Mouse (Mus musculus) liver, embryonic 13.5 days (tissue): ENCODE results near the gene Vti1a. TPM values are rescaled to one million over a fixed set of nuclear protein-coding genes. Genes with fewer than 3 reads are reported as not detected.
A peak's percentile ranks its signal among the peaks of the same experiment; 100 is the strongest.

Source experiments
- ATAC-seq: fragments of 200-750 bp; cut with Nextera tagmentation; 2 replicates; pipeline ENCODE4 v1.8.0; 2017; ENCODE audit warnings: low read depth, mild to moderate bottlenecking, moderate number of reproducible peaks, moderate library complexity
- DNase-seq: peaks from one replicate; pipeline ENCODE4 v3.0.0; 2022
- H3K27ac ChIP-seq: fragments of 300-500 bp; sonication (generic); 2 replicates; pipeline ENCODE4 v1.5.1; 2015; ENCODE audit warnings: moderate library complexity, mild to moderate bottlenecking, inconsistent platforms
- H3K27me3 ChIP-seq: fragments of 300-500 bp; sonication (generic); 2 replicates; pipeline ENCODE4 v1.6.1; 2015; ENCODE audit warnings: mild to moderate bottlenecking, inconsistent platforms
- H3K36me3 ChIP-seq: fragments of 300-500 bp; sonication (generic); 2 replicates; pipeline ENCODE4 v1.6.1; 2015; ENCODE audit warnings: mild to moderate bottlenecking, inconsistent platforms
- H3K4me1 ChIP-seq: fragments of 300-500 bp; sonication (generic); replicated peaks from 2 replicates; pipeline ENCODE4 v1.6.1; 2015; ENCODE audit warnings: inconsistent platforms
- H3K4me2 ChIP-seq: fragments of 300-500 bp; sonication (generic); 2 replicates; pipeline ENCODE4 v1.6.1; 2015; ENCODE audit warnings: inconsistent platforms, mild to moderate bottlenecking, moderate library complexity
- H3K4me3 ChIP-seq: fragments of 300-500 bp; sonication (generic); replicated peaks from 2 replicates; pipeline ENCODE4 v1.5.1; 2015; ENCODE audit warnings: mild to moderate bottlenecking, inconsistent platforms
- H3K9ac ChIP-seq: fragments of 300-500 bp; sonication (generic); 2 replicates; pipeline ENCODE4 v1.6.1; 2015; ENCODE audit warnings: mild to moderate bottlenecking, inconsistent platforms
- H3K9me3 ChIP-seq: fragments of 300-500 bp; sonication (generic); replicated peaks from 2 replicates; pipeline ENCODE4 v1.6.1; 2016; ENCODE audit warnings: inconsistent platforms
- WGBS: fragments of 180-500 bp; shearing (Covaris S2); methylation state at CpG from one replicate; pipeline ENCODE4 v1.1.7; 2015; ENCODE audit not compliant: insufficient replicate concordance; 5-methylcytosine and 5-hydroxymethylcytosine counted together
- polyA plus RNA-seq: library from polyadenylated mRNA; unstranded; fragments of >200 nt; fragmentation: Nextera tagmentation; extraction: Ambion mirVana; gene quantifications from 2 replicates; pipeline ENCODE4 v1.2.1, GENCODE M21; 2015

The Vti1a gene
- polyA plus RNA-seq, 1 experiment from 2014 or later, result 16.7 TPM

DNA sequence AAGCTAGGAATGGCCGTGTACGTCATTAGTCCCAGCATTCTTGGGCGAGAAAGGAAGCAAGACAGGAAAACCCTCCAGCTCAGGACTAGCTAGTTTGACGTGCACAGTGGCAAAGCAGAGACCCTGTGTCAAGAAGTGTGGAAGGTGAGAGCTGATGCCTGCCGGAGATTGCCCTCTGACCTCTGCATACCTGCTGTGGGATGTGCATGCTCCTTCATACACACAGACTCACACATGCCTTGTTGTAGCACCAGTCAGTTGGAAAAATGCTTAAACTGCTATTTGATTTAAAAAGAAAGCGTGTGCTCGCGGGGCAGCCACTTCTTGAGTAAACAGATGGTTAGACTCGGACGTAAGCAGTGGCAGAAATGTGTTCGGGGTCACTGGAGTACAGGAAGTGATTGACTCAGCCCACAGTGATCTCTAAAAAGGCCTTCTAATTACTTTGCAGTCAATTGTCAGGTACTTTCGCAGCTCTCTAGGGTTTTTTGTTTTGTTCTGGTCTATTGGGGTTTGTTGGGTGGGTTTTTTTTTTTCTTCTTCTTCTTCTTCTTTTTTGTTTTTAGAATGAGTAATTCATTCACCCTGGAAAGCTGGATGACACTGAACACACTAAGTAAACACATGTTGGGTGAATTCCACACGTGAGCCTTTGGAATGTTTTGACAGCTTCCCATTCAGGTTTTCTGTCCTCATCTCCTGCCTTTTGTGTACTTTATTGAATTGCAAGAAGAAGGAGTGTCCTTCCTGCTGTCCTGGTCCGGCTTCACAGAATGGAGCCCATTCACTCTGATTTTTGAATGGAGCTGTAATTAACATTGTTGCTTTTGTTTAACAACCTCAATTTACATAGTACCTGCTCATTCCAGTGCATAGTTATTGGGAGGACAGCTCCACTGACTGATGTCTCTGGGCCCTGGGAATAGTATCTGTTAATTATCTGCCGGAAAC, 175.3 kb downstream of the Vti1a start:
- Histone ChIP-seq H3K4me1 (peaks cover 18% of the 10 kb centered on the region), H3K4me2 (0 out of 2 replicates have a peak overlapping the region, but pooled peaks have one; percentile 17), H3K36me3 (no peaks in the 10 kb centered on the region), H3K27me3 (no peaks in the 10 kb centered on the region), H3K9me3 (no peaks in the 10 kb centered on the region), H3K4me3 (no peak overlapping the region), H3K27ac (peak overlapping the region; percentile 60), H3K9ac (no peak overlapping the region)
- no peak for ATAC-seq
- 63% methylated on average over 15 of the region's 15 CpGs for WGBS
- no peak for DNase-seq

- Histone ChIP-seq H3K27ac (no peak overlapping the region), H3K9me3 (no peaks in the 10 kb centered on the region), H3K9ac (no peak overlapping the region), H3K27me3 (no peaks in the 10 kb centered on the region), H3K4me3 (no peak overlapping the region), H3K4me2 (no peak overlapping the region), H3K36me3 (peaks cover 5% of the 10 kb centered on the region; the same call in 1 of the 2 replicates), H3K4me1 (peaks cover 11% of the 10 kb centered on the region)
- DNase-seq (no peak), ATAC-seq (no peak)
- 30% methylated on average over 9 of the region's 9 CpGs for WGBS
These were observed 180.2 kb downstream of the Vti1a start for GRCm38 (mm10) chr19:55496333-55496732.

DNA sequence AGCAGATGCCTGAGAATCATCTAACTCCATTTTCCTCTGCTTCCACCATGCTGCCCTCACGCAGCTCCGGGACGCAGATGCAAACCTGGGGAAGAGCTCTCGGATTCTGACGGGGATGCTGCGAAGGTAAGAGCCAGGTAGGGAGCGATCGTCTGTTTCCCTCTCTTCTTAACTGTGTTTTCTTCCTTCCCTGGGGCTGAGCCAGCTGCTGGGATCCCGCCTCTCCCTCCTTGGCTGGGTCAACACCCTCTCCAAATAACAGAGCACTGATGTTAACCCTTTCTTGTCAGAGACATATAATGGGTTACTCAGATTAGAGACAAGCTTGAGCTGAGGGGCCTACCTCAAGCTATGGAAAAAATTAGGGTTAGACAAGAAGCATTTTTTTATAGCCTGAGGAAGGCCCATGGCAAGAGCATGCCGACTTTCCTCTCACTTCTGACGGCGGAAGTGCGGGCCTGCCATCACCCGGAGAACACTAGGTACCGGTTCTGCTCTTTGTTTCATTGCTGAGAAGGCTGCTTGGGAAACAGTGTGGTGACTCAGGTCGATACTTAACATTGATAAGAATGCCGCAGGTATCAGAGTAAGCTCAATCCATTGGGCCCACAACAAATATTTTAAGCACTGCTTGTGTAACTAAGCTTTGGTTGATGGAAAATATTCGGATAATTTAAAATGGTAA, 183.2 kb downstream of the Vti1a start:
- 81% methylated on average over 18 of the region's 18 CpGs for WGBS
- H3K4me3 ChIP-seq, result no peak overlapping the region
- H3K9me3 ChIP-seq, result no peaks in the 10 kb centered on the region
- no peak overlapping the region for H3K9ac ChIP-seq
- H3K27me3 ChIP-seq, result no peaks in the 10 kb centered on the region
- no peak for ATAC-seq
- peaks cover 5% of the 10 kb centered on the region; the same call in 1 of the 2 replicates for H3K36me3 ChIP-seq
- no peak for DNase-seq
- peaks cover 10% of the 10 kb centered on the region; the same call in 1 of the 2 replicates for H3K4me1 ChIP-seq
- H3K27ac ChIP-seq, result no peak overlapping the region
- peak overlapping the region; percentile 29; the same call in 1 of the 2 replicates for H3K4me2 ChIP-seq

GRCm38 (mm10) chr19:55501985-55502384, 185.9 kb downstream of the Vti1a start:
- Histone ChIP-seq H3K9me3 (no peaks in the 10 kb centered on the region), H3K9ac (no peak overlapping the region), H3K27ac (no peak overlapping the region), H3K27me3 (no peaks in the 10 kb centered on the region), H3K4me3 (no peak overlapping the region), H3K4me1 (peaks cover 7% of the 10 kb centered on the region; the same call in 1 of the 2 replicates), H3K4me2 (no peak overlapping the region), H3K36me3 (peaks cover 12% of the 10 kb centered on the region; the same call in 1 of the 2 replicates)
- 59% methylated on average over 4 of the region's 4 CpGs for WGBS
- DNase-seq (no peak), ATAC-seq (no peak)

- Histone ChIP-seq H3K4me1 (peaks cover 7% of the 10 kb centered on the region; the same call in 1 of the 2 replicates), H3K36me3 (peaks cover 16% of the 10 kb centered on the region; the same call in 1 of the 2 replicates), H3K27me3 (no peaks in the 10 kb centered on the region), H3K4me2 (no peak overlapping the region), H3K9me3 (no peaks in the 10 kb centered on the region), H3K4me3 (no peak overlapping the region), H3K9ac (no peak overlapping the region), H3K27ac (no peak overlapping the region)
- DNase-seq (no peak), ATAC-seq (no peak)
- WGBS, result 82% methylated on average over 4 of the region's 4 CpGs
These were observed 187.7 kb downstream of the Vti1a start for GRCm38 (mm10) chr19:55503771-55504170.

DNA sequence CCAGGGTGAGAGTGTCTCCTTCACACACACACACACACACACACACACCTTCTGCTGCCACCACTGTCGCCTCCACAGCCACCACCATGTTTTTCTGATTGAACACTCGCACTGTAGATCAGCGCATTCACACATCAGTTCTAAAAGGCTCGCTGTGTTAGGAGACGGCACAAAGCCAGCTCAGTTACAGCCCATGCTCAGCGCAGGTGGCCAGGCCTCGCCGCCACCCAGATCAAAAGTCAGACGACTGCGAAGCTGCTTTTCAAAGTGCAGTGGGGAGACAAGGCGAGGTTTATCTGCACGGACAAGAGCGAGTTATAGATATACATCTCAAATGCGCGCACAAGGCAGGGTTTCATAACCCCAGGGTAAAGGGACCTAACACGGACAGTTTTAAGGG, 191.7 kb downstream of the Vti1a start:
- Histone ChIP-seq H3K4me2 (no peak overlapping the region), H3K9ac (no peak overlapping the region), H3K36me3 (peaks cover 11% of the 10 kb centered on the region; the same call in 1 of the 2 replicates), H3K4me1 (no peaks in the 10 kb centered on the region), H3K9me3 (no peaks in the 10 kb centered on the region), H3K4me3 (no peak overlapping the region), H3K27me3 (no peaks in the 10 kb centered on the region), H3K27ac (no peak overlapping the region)
- no peak for DNase-seq
- no peak for ATAC-seq
- 77% methylated on average over 16 of the region's 16 CpGs for WGBS

DNA sequence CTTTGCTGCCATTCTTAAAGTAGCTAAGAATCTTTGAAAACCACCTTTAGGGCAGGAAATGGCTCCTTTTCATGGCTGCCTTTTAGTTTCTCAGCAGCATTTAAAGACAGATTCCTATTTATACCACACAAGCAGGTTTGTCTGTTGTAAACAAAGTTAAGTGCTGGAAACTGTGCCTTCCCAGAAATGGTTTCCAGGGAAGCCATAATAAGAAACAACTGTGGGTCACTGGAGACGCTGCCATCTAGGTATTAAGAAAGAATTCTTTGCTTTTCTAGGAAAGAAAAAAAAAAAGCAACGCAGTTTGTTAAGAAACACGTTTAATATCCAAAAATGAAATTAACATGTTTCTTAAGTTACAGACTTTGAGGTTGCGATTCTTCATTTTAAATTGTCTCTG, 192.1 kb downstream of the Vti1a start:
- no peaks in the 10 kb centered on the region for H3K4me1 ChIP-seq
- H3K27ac ChIP-seq, result no peak overlapping the region
- H3K27me3 ChIP-seq, result no peaks in the 10 kb centered on the region
- no peak overlapping the region for H3K4me3 ChIP-seq
- no peak overlapping the region for H3K4me2 ChIP-seq
- 80% methylated on average over 4 of the region's 4 CpGs for WGBS
- H3K9me3 ChIP-seq, result no peaks in the 10 kb centered on the region
- H3K9ac ChIP-seq, result no peak overlapping the region
- no peak for DNase-seq
- H3K36me3 ChIP-seq, result peaks cover 11% of the 10 kb centered on the region; the same call in 1 of the 2 replicates
- ATAC-seq, result no peak

GRCm38 (mm10) chr19:55508965-55509364, 192.9 kb downstream of the Vti1a start:
- 78% methylated on average over 5 of the region's 5 CpGs for WGBS
- H3K9ac ChIP-seq, result no peak overlapping the region
- no peak overlapping the region for H3K4me2 ChIP-seq
- H3K36me3 ChIP-seq, result peaks cover 11% of the 10 kb centered on the region; the same call in 1 of the 2 replicates
- no peak overlapping the region for H3K4me3 ChIP-seq
- no peaks in the 10 kb centered on the region for H3K4me1 ChIP-seq
- ATAC-seq (no peak), DNase-seq (no peak)
- no peak overlapping the region for H3K27ac ChIP-seq
- H3K9me3 ChIP-seq, result no peaks in the 10 kb centered on the region
- no peaks in the 10 kb centered on the region for H3K27me3 ChIP-seq

DNA sequence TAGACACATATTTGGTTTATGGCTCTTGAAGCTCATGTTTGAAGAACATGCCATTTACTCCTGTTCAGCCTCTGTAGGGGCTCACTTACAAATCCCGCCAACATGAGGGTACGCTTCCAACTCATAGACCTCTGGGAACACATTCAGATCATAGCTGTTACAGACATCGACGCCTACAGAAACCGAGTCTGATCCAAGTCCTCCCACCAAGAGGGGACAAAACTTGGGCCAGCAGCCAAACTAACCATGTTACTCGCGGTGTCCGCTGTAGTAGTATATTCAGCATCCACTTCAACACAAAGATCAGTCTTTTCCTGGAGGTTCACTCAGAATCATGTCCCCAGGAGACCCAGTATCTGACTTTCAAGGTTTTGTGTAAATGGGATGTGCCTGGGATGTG, 193.5 kb downstream of the Vti1a start:
- no peak overlapping the region for H3K4me2 ChIP-seq
- WGBS, result 94% methylated on average over 8 of the region's 8 CpGs
- ATAC-seq (no peak), DNase-seq (no peak)
- peaks cover 11% of the 10 kb centered on the region; the same call in 1 of the 2 replicates for H3K36me3 ChIP-seq
- no peaks in the 10 kb centered on the region for H3K4me1 ChIP-seq
- H3K9me3 ChIP-seq, result no peaks in the 10 kb centered on the region
- no peak overlapping the region for H3K9ac ChIP-seq
- no peaks in the 10 kb centered on the region for H3K27me3 ChIP-seq
- no peak overlapping the region for H3K27ac ChIP-seq
- no peak overlapping the region for H3K4me3 ChIP-seq

GRCm38 (mm10) chr19:55513941-55514340, 197.8 kb downstream of the Vti1a start:
- Histone ChIP-seq H3K27me3 (no peaks in the 10 kb centered on the region), H3K27ac (no peak overlapping the region), H3K9me3 (no peaks in the 10 kb centered on the region), H3K4me1 (no peaks in the 10 kb centered on the region), H3K36me3 (no peaks in the 10 kb centered on the region), H3K4me3 (no peak overlapping the region), H3K4me2 (no peak overlapping the region), H3K9ac (no peak overlapping the region)
- no peak for DNase-seq
- WGBS, result 78% methylated on average over 4 of the region's 4 CpGs
- ATAC-seq, result no peak

- Histone ChIP-seq H3K4me1 (peaks cover 14% of the 10 kb centered on the region), H3K27me3 (no peaks in the 10 kb centered on the region), H3K9ac (no peak overlapping the region), H3K36me3 (no peaks in the 10 kb centered on the region), H3K9me3 (no peaks in the 10 kb centered on the region), H3K4me2 (no peak overlapping the region), H3K4me3 (no peak overlapping the region), H3K27ac (no peak overlapping the region)
- DNase-seq (no peak), ATAC-seq (no peak)
- 57% methylated on average over 2 of the region's 2 CpGs for WGBS
These were observed 204.1 kb downstream of the Vti1a start for GRCm38 (mm10) chr19:55520236-55520635.
